Mouse (Mus musculus): ENCODE data around the gene Gpd1.
"Not testable (repeated sequence)": the region's sequence is repeated elsewhere in the genome, so short reads cannot be mapped to it uniquely, and the experiment has no call there.

The Gpd1 gene

DNA sequence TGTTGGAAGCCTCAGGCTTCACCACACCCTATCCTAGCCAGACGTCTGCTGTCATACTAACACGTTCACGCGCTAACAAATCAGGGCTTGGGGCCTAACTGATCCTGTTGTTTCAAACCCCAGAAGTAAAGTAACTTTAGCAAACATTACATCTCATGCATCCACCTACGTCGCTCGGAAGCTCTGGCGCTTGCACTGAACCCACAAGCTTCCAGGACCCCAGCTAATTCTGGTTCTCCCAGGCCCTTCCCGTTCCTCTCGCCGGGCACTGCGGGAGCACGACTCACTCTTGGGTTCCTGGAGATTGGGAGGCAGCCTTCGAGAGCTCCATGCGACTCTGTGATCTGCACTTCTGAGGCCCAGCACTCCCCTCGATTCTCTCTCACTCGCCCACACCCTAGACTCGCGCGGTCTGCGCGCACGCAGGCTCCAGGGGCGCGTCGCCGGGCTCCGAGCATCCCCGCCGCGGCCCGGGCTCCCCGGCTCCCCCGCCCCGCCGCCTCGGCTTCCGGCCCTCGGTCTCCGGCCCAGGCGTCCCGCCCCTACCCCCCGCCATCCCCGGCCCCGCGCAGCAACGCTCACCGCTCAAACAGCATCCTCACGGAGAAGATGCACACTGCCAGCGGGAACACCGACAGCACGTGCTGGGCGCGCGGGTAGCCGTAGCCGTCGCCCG lies 54.4 kb downstream of the Gpd1 start:
- DNase-seq (ENCODE audit: low read depth, low spot score) = no peak

DNA sequence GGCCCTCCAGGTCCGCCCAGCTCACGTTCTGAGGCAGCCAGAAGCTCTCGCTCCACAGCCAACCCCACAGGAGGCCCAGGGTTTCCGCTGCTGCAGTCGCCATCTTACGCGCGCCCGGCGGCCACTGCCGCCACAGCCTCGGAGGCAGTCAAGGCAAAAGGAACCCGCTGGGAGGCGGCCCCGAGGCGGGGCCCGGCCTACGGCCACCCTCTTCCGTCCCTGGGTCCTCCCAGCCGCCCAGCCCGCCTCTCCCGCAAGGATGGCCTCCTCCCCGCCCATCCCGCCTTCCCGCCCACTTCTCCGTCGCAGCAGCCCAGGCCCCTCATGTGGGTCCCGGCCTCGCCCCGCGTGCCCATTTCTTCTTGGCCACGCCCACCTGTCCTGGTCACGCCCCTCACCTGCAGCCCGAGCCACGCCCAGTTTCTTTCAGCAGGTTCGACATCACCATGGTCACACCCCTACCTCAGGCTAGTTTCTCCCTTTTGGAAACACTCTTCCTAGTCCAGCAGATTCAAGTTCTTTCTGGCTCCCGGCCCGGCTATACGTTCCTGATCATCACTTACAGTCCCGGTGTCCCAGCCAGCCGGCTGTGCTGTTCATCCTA lies 55.1 kb downstream of the Gpd1 start:
- no peak for DNase-seq (ENCODE audit: low read depth, low spot score)

DNA sequence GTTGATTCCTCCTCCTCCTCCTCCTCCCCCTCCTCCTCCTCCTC lies 55.4 kb downstream of the Gpd1 start, which contains the start of gene Cers5:
TSS of gene Cers5 (minus strand) at position 5 of the 44 bp plus-strand sequence.
- not testable (repeated sequence) for DNase-seq (ENCODE audit: low read depth, low spot score)

DNA sequence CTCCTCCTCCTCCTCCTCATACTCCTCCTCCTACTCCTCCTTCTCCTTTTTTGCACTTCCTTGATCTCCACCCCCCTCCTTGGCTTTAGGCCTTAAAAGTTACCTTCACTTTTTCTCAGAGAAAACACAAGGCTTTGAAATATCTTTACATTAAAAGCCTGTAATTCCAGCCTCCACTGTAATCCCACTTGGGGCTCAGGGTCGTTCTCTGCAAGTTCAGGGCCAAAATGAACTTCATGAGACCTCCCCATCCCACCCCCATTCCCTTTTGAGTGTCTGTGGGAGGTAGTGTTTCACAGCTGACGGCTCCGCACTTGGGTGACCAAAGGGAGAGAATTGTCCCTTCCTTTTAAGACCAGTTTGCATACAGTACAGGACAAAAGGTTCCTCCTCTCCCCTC lies 55.6 kb downstream of the Gpd1 start:
- DNase-seq (ENCODE audit: low read depth, low spot score) = no peak
